Mouse (Mus musculus) regulatory T cell (primary cell): Measurements from ENCODE around the gene Incenp.
"Not testable (repeated sequence)": the region's sequence is repeated elsewhere in the genome, so short reads cannot be mapped to it uniquely, and the experiment has no call there.

Experiments
- in situ Hi-C: fragments of 300-600 bp; cut with MboI, MseI; formaldehyde crosslinking; loops from one replicate; pipeline ENCODE4 v1.15.1; 2025; ENCODE audit warnings: high pct_unique_total_duplicates

Incenp gene

DNA sequence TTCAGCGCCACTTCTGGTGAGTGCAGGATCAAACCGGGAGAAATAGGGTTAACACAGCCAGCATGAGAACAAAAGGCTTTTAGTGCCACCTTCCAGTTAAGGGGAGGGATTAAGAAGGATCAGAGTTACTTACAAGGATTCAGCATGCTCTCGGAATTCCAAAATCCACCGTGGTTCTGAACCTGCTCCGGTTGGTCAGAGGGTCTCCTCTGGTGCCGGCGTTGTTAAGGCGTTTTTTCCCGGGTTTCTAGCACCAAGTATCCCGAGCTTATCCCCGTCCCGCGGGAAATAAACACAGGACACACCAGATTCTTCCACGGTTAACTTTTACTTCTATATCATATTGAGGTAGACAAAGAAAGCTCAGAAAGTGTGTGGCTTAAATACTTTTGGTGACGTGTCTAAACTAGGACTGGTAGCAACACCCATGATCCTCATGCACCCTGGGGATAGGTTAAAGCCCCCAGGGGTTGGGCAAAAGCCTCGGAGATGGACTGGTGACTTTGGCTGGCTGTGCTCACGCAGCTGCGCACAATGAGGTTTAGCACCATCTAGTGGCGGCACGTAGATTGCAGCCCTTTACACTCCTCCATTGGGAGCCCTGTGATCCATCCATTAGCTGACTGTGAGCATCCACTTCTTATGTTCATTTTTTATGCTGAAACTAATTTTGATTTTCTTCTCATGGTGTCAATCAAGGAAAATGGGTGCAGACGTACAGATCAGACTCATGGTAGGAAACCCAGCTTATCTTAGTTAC, 62.6 kb downstream of the Incenp start:
- in situ Hi-C loops: not testable (repeated sequence)
